Mouse (Mus musculus): ENCODE results near the gene E430018J23Rik.
"Not testable (repeated sequence)": the region's sequence is repeated elsewhere in the genome, so short reads cannot be mapped to it uniquely, and the experiment has no call there.

Gene E430018J23Rik

DNA sequence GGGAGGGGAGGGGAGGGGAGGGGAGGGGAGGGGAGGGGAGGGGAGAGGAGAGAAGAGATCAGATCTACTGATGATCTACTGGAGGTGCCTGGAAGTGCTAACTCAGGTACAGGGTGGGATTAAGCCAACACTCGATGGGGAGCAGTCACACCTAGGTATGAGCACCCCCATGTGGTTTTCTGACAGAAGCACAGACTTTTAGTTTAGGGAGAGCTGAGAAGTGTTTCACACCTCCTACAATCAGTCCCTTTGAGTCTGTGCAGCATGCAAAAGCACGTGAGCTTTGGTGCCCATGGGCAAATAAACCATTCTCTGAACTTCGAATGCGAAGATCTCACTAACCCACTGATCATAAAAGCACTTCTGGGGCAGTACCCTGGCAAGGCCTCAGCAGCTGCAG is 51.1 kb downstream of the E430018J23Rik start:
- no peak for DNase-seq (ENCODE audit: low spot score in 2 of 2)

DNA sequence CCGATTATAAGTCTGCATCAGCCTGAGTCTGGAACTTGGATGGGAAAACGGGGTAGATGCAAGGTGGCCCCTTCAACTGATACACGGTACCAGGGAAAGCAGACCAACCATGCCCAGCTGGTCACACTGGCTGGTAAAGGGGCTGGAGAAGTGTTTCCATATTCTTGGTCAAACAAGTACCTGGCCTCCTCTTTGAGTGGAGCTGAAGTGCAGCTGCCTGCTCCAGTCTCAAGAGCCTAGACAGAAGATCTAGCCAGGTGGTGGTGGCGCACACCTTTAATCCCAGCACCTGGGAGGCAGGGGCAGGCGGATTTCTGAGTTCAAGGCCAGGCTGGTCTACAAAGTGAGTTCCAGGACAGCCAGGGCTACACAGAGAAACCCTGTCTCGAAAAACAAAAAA is 51.6 kb downstream of the E430018J23Rik start:
- not testable (repeated sequence) for DNase-seq (ENCODE audit: low spot score in 2 of 2)

DNA sequence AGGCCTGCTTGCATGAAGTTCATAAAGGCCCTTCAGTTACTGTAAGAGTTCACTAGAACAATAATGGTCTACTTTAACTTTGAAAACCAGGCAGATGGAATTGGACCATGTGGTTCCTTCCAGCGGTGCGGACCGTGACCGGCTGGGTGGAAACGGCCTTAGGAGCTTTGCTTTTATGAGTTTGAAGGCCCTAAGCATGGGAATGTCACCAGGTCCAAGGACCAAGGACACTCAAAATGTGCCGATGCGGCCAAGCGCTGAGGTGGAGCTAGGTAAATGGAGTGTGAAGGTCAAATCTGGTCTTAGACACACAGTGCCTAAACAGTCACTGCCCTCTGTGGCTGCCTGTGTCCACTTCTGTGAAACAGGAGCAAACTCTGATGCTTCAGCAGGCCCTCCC is 52.1 kb downstream of the E430018J23Rik start:
- no peak for DNase-seq (ENCODE audit: low spot score in 2 of 2)

Data from right cerebral cortex, postnatal 10 days (tissue).